Mouse (Mus musculus) megakaryocyte-erythroid progenitor cell, adult 5 weeks (primary cell): ENCODE data around the gene Rsph9. TPM values are rescaled to one million over a fixed set of nuclear protein-coding genes. Genes with fewer than 3 reads are reported as not detected.

Experiments
- polyA plus RNA-seq: library from polyadenylated mRNA; stranded (reverse); fragments of >175 nt; gene quantifications from 2 replicates; pipeline ENCODE4 v1.2.3, GENCODE M21; 2012

The Rsph9 gene
- 0.23 and 0.36 TPM in 2 replicates for polyA plus RNA-seq

DNA sequence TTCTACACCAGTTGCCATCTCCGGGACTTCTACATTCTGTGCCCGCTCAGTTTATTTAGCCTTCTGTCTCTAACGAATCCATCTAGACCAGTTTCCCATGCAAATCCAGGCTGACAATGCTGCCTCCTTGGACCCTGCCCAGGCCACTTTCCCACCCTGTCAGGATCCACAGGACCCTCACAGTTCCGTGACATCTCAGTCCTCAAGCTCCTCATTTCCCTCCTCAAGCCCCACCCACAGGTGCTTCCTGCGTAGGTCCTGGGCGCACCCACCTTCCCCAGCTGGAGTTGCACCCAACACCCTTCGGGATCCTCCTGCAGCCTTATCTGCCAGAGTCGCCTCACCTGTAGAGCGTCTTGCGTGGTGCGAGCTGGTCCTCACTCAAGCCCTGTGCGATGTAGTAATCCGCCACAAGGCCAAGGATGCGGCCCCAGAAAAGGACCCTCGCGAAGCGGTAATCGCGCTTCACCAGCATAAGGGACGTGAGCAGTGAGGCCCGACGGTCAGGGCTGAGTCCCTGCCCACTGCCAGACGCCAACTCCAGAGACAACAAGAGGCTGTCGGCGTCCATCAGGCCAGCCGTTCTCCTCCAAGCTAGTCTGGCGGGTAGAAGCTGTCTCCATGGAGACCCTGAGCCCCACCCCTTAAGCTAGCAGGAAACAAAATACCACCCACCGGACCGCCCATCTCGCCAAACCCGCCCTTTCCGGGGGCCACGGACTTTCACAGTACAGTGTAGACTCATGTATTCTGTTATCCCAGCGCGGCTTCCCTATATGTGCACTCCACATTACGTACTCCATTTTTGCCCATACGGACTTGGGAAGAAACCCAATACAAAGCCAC is at the start of gene Rsph9:
TSS of gene Rsph9 (minus strand) at position 639 of the 846 bp plus-strand sequence.

DNA sequence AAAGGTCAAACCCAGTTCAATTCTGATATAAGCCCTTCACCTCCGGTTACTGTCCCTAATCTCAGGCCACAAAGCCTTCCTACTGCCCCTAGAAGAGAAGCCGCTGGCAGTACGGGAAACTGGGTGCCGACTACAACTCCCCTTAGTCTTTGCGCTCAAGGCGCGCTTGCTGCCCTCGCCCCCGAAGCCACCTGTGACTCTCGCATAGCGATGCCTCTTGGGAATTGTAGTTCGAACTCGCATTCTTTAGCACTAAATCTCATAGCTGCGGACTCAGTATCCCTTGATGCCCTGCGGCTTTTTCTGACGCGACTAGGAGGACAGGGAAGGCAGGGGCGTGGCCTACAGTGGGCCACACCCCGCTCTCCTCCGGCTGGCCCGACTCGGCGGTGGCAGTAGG is 16.7 kb upstream of the Rsph9 start, which contains the start of gene Gtpbp2:
TSS of gene Gtpbp2 (plus strand) at position 347 of the 400 bp plus-strand sequence.

DNA sequence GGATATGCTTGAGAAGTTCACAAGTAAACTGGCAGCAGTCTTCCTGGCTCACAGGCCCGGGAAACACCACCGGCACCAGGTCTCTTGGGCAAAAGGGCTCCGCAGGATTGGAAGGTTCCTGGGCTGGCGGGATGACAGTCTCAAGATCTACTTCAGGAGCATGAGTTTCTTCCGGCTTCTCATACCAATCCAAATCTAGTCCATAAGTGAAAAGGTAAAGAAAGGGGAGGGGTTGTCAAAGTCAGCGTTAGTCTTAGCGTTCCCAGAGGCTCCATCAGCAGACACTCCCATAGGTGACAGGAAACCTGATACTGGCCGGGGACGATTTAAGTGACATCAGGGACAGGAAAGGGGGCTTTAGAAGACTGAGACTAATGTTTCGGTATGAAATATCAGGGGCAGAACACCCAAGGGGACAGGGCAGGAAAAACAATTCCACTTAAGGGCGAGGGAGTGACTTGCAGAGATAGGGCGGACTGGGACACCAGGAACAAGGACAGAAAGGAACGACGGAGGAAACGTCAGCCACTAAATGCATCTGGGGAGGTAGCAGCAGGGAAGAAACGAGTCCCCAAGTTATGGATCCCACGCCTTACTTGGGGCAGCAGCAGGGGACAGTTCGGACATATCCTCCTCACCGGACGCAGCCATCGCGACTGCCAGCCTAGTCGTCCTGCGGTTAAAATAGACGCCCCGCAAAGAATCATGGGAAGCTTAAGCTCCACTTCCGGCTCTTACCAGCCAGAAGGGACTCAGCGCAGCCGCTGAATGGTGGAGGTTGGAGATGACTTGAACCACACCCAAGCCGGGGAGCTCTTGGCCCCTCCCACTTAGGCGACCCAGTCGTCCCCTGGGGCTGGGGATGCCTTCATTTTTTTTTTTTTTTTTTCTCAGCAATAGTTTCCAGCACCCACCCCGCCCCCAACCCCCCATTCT is 9.1 kb upstream of the Rsph9 start, which contains the start of gene Mad2l1bp:
TSS of gene Mad2l1bp (minus strand) at position 707 of the 936 bp plus-strand sequence.

DNA sequence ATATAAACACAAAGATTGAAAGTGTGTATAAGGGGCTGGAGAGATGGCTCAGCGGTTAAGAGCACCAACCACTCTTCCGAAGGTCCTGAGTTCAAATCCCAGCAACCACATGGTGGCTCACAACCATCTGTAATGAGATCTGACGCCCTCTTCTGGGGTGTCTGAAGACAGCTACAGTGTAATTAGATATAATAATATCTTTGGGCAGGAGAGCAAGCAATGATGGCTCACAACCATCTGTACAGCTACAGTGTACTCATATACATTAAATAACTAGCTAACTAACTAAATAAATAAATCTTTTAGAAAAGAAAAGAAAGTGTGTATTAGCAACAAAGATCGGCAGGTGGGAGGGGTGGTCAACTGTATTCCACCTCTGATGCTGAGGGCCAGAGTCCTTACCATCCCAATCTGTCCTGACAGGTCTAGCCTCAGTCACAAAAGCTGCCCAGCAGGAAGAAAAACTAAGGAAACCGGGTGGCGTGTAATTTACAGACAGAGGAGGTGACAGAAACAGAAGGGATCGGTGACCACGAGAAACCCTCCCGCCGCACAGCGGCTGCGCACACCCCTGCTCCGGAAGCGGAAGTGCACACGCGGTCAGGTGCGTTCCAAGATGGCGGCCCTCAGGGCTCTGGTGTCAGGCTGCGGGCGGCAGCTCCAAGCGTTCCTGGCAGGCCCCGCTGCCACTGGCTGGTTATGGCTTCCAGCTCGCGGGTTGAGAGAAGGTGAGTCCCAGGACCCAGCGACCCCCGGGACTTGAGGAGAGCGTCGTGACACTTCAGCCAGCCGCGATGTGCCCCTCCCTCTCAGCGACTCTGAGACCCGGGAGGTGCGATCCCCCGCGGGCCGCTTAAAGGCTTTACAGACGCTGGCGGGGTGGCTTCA is 33.4 kb downstream of the Rsph9 start, which contains the start of gene Mrps18a:
TSS of gene Mrps18a (plus strand) at position 585 of the 888 bp plus-strand sequence.

Other genes with a start within 250 kb of the Rsph9 start
- 106 and 146 TPM in 2 replicates for gene Vegfa, start 111.8 kb downstream of the Rsph9 start, polyA plus RNA-seq
- gene Mrps18a, start 33.2 kb downstream of the Rsph9 start, polyA plus RNA-seq: 90.0 and 93.5 TPM in 2 replicates
- 11.5 and 11.8 TPM in 2 replicates for gene Mad2l1bp, start 9.3 kb upstream of the Rsph9 start, polyA plus RNA-seq
- gene Gtpbp2, start 16.8 kb upstream of the Rsph9 start, polyA plus RNA-seq: 112 and 139 TPM in 2 replicates
- gene Polh, start 58.4 kb upstream of the Rsph9 start, polyA plus RNA-seq: 0.82 and 1.4 TPM in 2 replicates
- 16.9 and 17.7 TPM in 2 replicates for gene Xpo5, start 58.6 kb upstream of the Rsph9 start, polyA plus RNA-seq
- 21.2 and 31.5 TPM in 2 replicates for gene Polr1c, start 103.8 kb upstream of the Rsph9 start, polyA plus RNA-seq
- gene Yipf3, start 103.9 kb upstream of the Rsph9 start, polyA plus RNA-seq: 168 and 176 TPM in 2 replicates
- 2.4 and 4.3 TPM in 2 replicates for gene Lrrc73, start 109.3 kb upstream of the Rsph9 start, polyA plus RNA-seq
- gene Tjap1, start 138.8 kb upstream of the Rsph9 start, polyA plus RNA-seq: 80.2 and 88.3 TPM in 2 replicates
- gene Dlk2, start 153.2 kb upstream of the Rsph9 start, polyA plus RNA-seq: 0.73 and 0.76 TPM in 2 replicates
- 6.9 and 8.7 TPM in 2 replicates for gene Abcc10, start 184.1 kb upstream of the Rsph9 start, polyA plus RNA-seq
- 1.9 and 4.1 TPM in 2 replicates for gene Zfp318, start 239.5 kb upstream of the Rsph9 start, polyA plus RNA-seq